Mouse (Mus musculus) midbrain, embryonic 16.5 days (tissue): ENCODE measurements around the gene Gm11492. TPM values are rescaled to one million over a fixed set of nuclear protein-coding genes. Genes with fewer than 3 reads are reported as not detected.

Experiments
- polyA plus RNA-seq: library from polyadenylated mRNA; unstranded; fragments of >200 nt; fragmentation: Nextera tagmentation; extraction: Ambion mirVana; gene quantifications from 2 replicates; pipeline ENCODE4 v1.2.1, GENCODE M21; 2015

The Gm11492 gene
- polyA plus RNA-seq, 1 experiment from 2014 or later: not detected

Other genes with a start within 250 kb of the Gm11492 start
- 24.1 and 25.8 TPM in 2 replicates for gene Ppm1e, start 207.6 kb upstream of the Gm11492 start, polyA plus RNA-seq
- 3.6 and 4.0 TPM in 2 replicates for gene Rad51c, start 161.7 kb upstream of the Gm11492 start, polyA plus RNA-seq
- 0.29 and 0.39 TPM in 2 replicates for gene Tex14, start 161.6 kb upstream of the Gm11492 start, polyA plus RNA-seq
- gene Sept4, start 2.2 kb downstream of the Gm11492 start, polyA plus RNA-seq: 32.5 and 33.6 TPM in 2 replicates
- 54.5 and 58.2 TPM in 2 replicates for gene Mtmr4, start 25.5 kb downstream of the Gm11492 start, polyA plus RNA-seq
- 0.39 and 0.57 TPM in 2 replicates for gene Hsf5, start 50.5 kb downstream of the Gm11492 start, polyA plus RNA-seq
- gene Rnf43, start 96.1 kb downstream of the Gm11492 start, polyA plus RNA-seq: 0.68 and 1.4 TPM in 2 replicates
- gene Supt4a, start 170.9 kb downstream of the Gm11492 start, polyA plus RNA-seq: 127 TPM in 2 replicates
- 62.6 and 68.5 TPM in 2 replicates for gene Tspoap1, start 193.9 kb downstream of the Gm11492 start, polyA plus RNA-seq
- 0.08 and 0.22 TPM in 2 replicates for gene Mpo, start 226.9 kb downstream of the Gm11492 start, polyA plus RNA-seq